Mouse (Mus musculus) liver, embryonic 12.5 days (tissue): Measurements from ENCODE around the gene Cfap74. TPM values are rescaled to one million over a fixed set of nuclear protein-coding genes. Genes with fewer than 3 reads are reported as not detected.

Experiments used
- ATAC-seq: fragments of 200-750 bp; cut with Nextera tagmentation; 2 replicates; pipeline ENCODE4 v1.8.0; 2017; ENCODE audit warnings: moderate number of reproducible peaks, mild to moderate bottlenecking, moderate library complexity
- H3K27ac ChIP-seq: fragments of 300-500 bp; sonication (generic); 2 replicates; pipeline ENCODE4 v1.5.1; 2016; ENCODE audit warnings: mild to moderate bottlenecking
- H3K27me3 ChIP-seq: fragments of 300-500 bp; sonication (generic); replicated peaks from 2 replicates; pipeline ENCODE4 v1.6.1; 2016; ENCODE audit warnings: mild to moderate bottlenecking, moderate library complexity
- H3K36me3 ChIP-seq: fragments of 300-500 bp; sonication (generic); 2 replicates; pipeline ENCODE4 v1.6.1; 2016; ENCODE audit warnings: mild to moderate bottlenecking, moderate library complexity
- H3K4me1 ChIP-seq: fragments of 300-500 bp; sonication (generic); 2 replicates; pipeline ENCODE4 v1.6.1; 2016
- H3K4me2 ChIP-seq: fragments of 300-500 bp; sonication (generic); 2 replicates; pipeline ENCODE4 v1.6.1; 2016; ENCODE audit warnings: mild to moderate bottlenecking, moderate library complexity
- H3K4me3 ChIP-seq: fragments of 300-500 bp; sonication (generic); 2 replicates; pipeline ENCODE4 v1.5.1; 2016; ENCODE audit warnings: mild to moderate bottlenecking, moderate library complexity
- H3K9ac ChIP-seq: fragments of 300-500 bp; sonication (generic); 2 replicates; pipeline ENCODE4 v1.6.1; 2016; ENCODE audit warnings: mild to moderate bottlenecking, moderate library complexity
- H3K9me3 ChIP-seq: fragments of 300-500 bp; sonication (generic); replicated peaks from 2 replicates; pipeline ENCODE4 v1.6.1; 2016; ENCODE audit warnings: mild to moderate bottlenecking, moderate library complexity
- WGBS: fragments of 180-500 bp; shearing (Covaris S2); methylation state at CpG from one replicate; pipeline ENCODE4 v1.1.7; 2016; ENCODE audit not compliant: insufficient replicate concordance; 5-methylcytosine and 5-hydroxymethylcytosine counted together
- polyA plus RNA-seq: library from polyadenylated mRNA; unstranded; fragments of >200 nt; fragmentation: Nextera tagmentation; extraction: Ambion mirVana; gene quantifications from 2 replicates; pipeline ENCODE4 v1.2.1, GENCODE M21; 2016

The Cfap74 gene
- polyA plus RNA-seq, 1 experiment from 2014 or later: 0.39 TPM

DNA sequence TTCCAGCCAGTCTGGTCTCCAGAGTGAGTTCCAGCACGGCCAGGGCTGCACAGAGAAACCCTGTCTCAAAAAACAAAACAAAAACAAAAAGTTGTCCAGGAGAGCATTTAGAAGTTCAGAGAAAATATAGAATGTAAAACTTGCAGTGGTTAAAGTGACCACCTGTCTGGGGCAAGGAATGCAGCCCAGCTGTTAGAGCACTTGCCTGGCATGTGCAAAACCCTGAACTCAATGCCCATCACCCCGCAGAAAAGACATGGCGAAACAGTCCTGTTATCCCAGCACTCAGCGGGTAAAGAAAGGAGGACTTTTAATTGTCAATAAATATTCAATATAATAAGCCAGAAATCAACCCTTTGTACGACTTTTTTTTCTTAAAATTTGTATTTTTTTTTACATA lies 49.6 kb downstream of the Cfap74 start:
- Histone ChIP-seq H3K4me3 (no peak overlapping the region), H3K27ac (no peak overlapping the region), H3K27me3 (peaks cover 28% of the 10 kb centered on the region), H3K4me2 (no peak overlapping the region), H3K36me3 (no peaks in the 10 kb centered on the region), H3K9ac (no peak overlapping the region), H3K4me1 (no peaks in the 10 kb centered on the region), H3K9me3 (no peaks in the 10 kb centered on the region)
- no peak for ATAC-seq
- 60% methylated on average over 5 of the region's 5 CpGs for WGBS

DNA sequence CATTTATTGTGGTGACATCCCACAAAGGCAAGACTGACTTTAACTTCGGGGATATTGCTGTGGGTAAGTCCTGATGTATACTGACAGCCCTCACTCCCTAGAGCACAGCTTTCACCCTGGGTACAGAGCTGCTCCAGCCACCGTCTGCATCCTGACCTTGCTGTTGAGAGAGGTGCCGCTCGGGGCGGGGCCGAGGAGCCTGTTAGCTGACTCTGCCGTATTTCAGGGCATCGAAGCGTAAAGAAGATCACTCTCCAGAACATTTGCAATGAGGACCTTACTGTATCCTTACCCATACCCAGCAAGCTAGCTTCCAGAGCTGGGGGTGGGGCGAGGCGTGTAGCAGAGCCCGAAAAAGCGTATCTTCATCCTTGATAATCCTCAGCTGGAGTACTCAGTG lies 54.1 kb downstream of the Cfap74 start:
- Histone ChIP-seq H3K27me3 (peaks cover 57% of the 10 kb centered on the region), H3K4me2 (no peak overlapping the region), H3K27ac (no peak overlapping the region), H3K36me3 (no peaks in the 10 kb centered on the region), H3K4me1 (no peaks in the 10 kb centered on the region), H3K9ac (no peak overlapping the region), H3K9me3 (no peaks in the 10 kb centered on the region), H3K4me3 (no peak overlapping the region)
- 61% methylated on average over 13 of the region's 13 CpGs for WGBS
- ATAC-seq: no peak

DNA sequence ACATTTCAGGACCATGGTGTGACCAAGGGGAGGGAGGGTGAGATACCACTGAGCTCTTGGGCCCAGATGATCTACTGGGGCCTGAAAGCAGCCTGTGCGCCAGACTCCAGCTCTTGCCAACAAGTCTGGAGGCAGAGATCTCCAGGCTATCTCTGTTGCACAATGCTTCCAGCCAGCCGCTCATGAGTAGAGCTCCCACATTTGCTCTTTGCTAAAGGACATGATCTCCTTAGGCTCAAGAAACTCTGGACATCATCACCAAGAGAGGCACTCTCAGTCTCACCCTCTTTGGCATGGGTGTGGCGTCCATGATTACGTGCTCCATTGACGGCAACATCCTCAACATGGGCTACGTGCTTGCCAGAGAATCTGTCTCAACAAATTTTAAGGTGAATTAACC lies 54.6 kb downstream of the Cfap74 start:
- H3K4me1 ChIP-seq: no peaks in the 10 kb centered on the region
- no peaks in the 10 kb centered on the region for H3K9me3 ChIP-seq
- peaks cover 63% of the 10 kb centered on the region for H3K27me3 ChIP-seq
- no peak for ATAC-seq
- H3K27ac ChIP-seq: no peak overlapping the region
- no peak overlapping the region for H3K4me3 ChIP-seq
- no peak overlapping the region for H3K4me2 ChIP-seq
- H3K9ac ChIP-seq: no peak overlapping the region
- 74% methylated on average over 6 of the region's 6 CpGs for WGBS
- no peaks in the 10 kb centered on the region for H3K36me3 ChIP-seq

DNA sequence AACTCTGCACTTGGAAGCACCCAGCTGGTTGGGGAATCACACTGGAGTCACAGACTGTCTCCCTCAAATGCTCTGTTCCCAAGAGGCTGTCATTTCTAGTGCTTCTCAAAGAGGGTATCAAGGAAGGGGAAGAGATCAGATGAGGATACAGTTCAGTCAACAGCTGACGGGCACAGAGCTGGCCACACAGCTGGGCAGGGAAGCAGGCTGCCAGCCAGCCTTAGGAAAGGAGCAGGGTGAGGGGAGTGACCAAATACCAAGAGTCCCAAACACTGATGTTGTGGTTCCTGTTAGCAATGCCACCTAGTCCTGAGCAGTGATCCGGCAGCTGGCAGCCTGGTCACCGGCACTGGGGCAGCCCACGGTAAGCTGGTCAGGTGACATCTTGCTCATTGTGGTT lies 55.1 kb downstream of the Cfap74 start:
- Histone ChIP-seq H3K27ac (no peak overlapping the region), H3K27me3 (peaks cover 67% of the 10 kb centered on the region), H3K9ac (no peak overlapping the region), H3K4me1 (peaks cover 4% of the 10 kb centered on the region), H3K4me2 (no peak overlapping the region), H3K36me3 (no peaks in the 10 kb centered on the region), H3K4me3 (no peak overlapping the region), H3K9me3 (no peaks in the 10 kb centered on the region)
- WGBS: 63% methylated on average over 4 of the region's 4 CpGs
- no peak for ATAC-seq

DNA sequence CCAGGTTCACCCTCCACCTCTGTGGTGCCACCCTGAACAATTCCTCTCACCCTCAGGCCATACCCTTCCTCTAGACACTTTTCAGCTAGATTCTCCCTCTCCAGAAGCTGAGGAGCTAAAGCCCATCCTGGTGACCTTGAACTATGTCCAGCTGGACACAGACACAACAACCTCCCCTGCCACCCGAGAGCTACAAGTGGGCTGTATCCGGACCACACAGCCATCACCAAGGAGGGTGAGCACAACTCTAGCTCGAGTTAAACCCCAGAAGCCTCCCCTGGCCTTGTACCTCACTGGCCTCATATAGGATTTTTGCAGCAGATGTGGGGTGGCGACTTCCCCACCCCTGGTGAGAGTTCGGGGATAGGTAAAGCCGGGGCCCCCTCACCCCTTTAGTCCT lies 56.6 kb downstream of the Cfap74 start:
- no peak overlapping the region for H3K9ac ChIP-seq
- H3K27me3 ChIP-seq: peaks cover 80% of the 10 kb centered on the region
- no peak overlapping the region for H3K27ac ChIP-seq
- ATAC-seq: no peak
- 59% methylated on average over 6 of the region's 6 CpGs for WGBS
- no peaks in the 10 kb centered on the region for H3K9me3 ChIP-seq
- H3K36me3 ChIP-seq: no peaks in the 10 kb centered on the region
- H3K4me2 ChIP-seq: no peak overlapping the region
- H3K4me3 ChIP-seq: no peak overlapping the region
- H3K4me1 ChIP-seq: peaks cover 9% of the 10 kb centered on the region

DNA sequence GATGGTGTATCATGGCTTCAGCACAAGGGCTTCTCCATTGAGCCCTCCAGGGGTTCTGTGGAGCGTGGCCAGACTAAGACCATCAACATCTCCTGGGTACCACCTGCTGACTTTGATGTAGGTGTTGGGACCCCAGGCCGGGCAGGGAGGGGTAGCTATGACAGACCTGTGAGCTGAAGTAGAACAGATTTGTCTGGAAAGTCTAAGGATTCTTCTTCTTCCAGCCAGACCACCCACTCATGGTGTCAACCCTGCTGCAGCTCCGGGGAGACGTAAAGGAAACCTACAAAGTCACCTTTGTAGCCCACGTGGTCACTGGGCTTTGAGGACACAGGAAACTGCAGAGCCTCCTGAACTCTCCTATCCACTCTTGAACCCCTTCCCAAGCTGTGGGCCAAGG lies 57.1 kb downstream of the Cfap74 start:
- no peak overlapping the region for H3K4me3 ChIP-seq
- peaks cover 80% of the 10 kb centered on the region for H3K27me3 ChIP-seq
- ATAC-seq: no peak
- H3K36me3 ChIP-seq: no peaks in the 10 kb centered on the region
- no peak overlapping the region for H3K27ac ChIP-seq
- no peaks in the 10 kb centered on the region for H3K9me3 ChIP-seq
- peaks cover 9% of the 10 kb centered on the region for H3K4me1 ChIP-seq
- no peak overlapping the region for H3K4me2 ChIP-seq
- 69% methylated on average over 5 of the region's 5 CpGs for WGBS
- no peak overlapping the region for H3K9ac ChIP-seq

DNA sequence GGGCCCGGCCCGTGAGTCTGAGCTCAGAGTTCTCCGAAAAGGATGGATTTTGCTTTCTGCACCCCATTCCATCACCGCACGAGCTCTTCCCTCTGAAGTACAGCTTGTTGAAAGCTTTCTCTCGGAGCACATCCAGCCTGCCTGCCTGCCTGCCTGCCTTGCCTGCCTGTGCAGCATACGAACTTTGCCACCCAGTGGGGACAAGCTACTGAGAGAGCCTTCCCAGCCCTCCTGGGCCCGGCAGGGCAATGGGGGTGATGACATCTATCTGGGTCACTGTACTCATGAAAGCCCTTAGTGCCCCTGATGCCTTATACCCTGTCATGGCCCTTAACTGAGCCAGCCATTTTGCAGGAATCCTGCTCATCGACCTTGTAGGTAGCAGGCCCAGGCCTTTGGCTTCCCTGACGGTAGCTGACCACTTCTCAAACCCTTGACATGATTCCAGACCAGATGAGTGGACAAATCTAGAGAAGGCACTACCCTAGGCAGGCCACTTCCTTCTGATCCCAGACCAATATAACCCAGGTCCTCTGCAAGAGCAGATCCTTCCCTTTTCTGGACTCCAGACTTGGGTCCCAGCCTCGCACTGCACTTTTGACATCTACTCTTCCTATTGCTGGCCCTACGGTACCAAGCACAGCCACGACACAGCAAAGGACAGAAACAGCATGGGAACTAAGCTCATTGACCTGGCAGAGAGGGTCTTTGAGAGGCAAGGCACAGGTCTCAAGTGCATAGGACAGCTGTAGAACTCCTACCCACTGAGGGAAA lies 58.4 kb downstream of the Cfap74 start:
- H3K4me3 ChIP-seq: no peak overlapping the region
- no peaks in the 10 kb centered on the region for H3K9me3 ChIP-seq
- ATAC-seq: no peak
- no peak overlapping the region for H3K27ac ChIP-seq
- peaks cover 82% of the 10 kb centered on the region for H3K27me3 ChIP-seq
- H3K4me1 ChIP-seq: peaks cover 9% of the 10 kb centered on the region
- no peak overlapping the region for H3K9ac ChIP-seq
- no peaks in the 10 kb centered on the region for H3K36me3 ChIP-seq
- H3K4me2 ChIP-seq: no peak overlapping the region
- WGBS: 57% methylated on average over 13 of the region's 13 CpGs

DNA sequence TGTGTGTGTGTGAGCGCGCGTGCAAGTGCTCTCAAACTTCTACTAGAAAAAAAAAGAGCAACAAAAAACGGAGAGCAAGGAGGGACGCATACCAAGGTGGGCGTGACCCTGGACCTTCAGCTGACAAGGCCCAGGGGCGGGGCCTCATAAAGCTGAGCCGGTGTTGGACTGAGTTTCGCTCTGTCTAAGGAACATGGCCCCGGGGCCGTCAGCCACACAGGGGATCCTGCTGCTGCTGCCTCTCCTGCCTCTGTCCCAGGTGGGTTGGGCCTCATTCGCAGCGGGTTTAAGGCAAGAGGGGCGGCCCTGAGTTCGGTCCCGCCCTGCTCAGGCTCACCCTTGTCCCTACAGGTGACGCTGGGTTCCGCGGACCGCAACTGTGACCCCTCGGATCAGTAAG lies 60.0 kb downstream of the Cfap74 start, which contains the start of gene Tmem52:
Tmem52 (plus strand) TSS at position 163 of the 400 bp plus-strand sequence.
- H3K4me3 ChIP-seq: peak within 1 kb of the TSS; percentile 53
- no peak within 1 kb of the TSS for H3K27ac ChIP-seq
- H3K36me3 ChIP-seq: no peaks in the 10 kb centered on the region
- H3K9ac ChIP-seq: peak within 1 kb of the TSS; percentile 33; the same call in 1 of the 2 replicates
- peaks cover 9% of the 10 kb centered on the region for H3K4me1 ChIP-seq
- H3K27me3 ChIP-seq: peaks cover 85% of the 10 kb centered on the region
- H3K4me2 ChIP-seq: peak within 1 kb of the TSS; percentile 77
- ATAC-seq: peak; percentile 40; the same call in 1 of the 2 replicates
- H3K9me3 ChIP-seq: no peaks in the 10 kb centered on the region
- 12% methylated on average over 21 of the region's 21 CpGs for WGBS

DNA sequence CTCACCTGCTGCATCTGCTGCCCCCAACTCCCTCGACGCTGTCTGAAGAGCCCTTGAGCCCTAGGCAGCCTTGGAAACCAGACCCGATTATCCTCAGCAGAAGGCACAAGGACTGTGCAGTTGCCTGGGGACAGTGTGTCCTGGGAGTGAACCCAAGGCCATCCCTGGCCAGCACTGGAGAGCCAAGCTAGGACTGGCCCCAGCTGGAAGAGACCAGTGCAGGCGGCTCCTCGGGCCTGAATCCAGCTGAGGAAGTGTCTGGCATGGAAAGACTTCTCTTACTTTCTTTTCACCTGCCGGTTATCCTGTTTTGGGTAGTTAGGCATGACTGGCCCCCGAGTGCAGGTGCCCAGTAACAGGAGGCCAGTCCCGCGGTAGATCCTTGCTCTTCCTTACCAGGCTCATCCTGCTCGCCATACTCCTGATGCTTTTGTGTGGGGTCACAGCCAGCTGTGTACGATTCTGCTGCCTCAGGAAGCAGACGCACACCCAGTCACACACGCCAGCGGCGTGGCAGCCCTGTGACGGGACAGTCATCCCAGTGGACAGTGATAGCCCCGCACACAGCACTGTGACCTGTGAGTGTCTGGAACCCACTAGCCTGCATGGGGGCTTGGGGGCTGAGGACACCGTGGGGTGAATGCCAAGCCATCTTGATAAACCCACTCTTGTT lies 60.7 kb downstream of the Cfap74 start:
- H3K4me1 ChIP-seq: peaks cover 9% of the 10 kb centered on the region
- H3K4me3 ChIP-seq: peak overlapping the region; percentile 53; the same call in 1 of the 2 replicates
- peak overlapping the region; percentile 77 for H3K4me2 ChIP-seq
- H3K36me3 ChIP-seq: no peaks in the 10 kb centered on the region
- no peak overlapping the region for H3K27ac ChIP-seq
- ATAC-seq: no peak
- H3K27me3 ChIP-seq: peaks cover 80% of the 10 kb centered on the region
- WGBS: 62% methylated on average over 18 of the region's 18 CpGs
- H3K9ac ChIP-seq: peak overlapping the region; percentile 33; the same call in 1 of the 2 replicates
- H3K9me3 ChIP-seq: no peaks in the 10 kb centered on the region

DNA sequence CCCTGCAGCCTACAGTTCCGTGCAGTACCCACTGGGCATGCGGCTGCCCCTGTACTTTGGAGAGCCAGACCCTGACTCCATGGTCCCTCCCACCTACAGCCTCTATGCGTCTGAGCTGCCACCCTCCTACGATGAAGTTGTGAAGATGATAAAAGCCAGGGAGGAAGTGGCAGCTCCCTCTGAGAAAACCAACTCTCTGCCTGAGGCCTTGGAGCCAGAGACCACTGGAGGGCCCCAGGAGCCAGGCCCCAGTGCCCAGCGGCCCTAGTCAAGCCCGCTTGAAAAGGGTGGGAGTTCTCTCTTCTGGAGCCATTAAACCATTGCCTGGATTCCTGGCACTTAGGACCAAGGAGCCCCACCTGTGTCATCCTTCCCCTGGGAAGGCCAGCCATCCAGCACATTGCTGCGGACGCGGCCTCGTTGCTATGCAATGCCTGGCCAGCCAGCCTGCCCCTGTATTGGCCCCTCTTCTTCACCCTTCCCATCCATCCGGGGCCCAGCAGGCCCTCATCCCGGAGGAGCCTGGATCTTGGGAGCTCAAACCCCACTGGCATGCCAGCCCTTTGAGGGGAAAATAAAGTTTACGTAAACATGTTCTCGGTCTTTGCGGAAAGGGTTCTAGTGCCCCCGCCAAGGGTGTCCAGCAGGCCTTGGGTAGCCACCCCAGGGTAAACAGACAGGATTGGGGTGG lies 61.4 kb downstream of the Cfap74 start:
- no peak overlapping the region for H3K27ac ChIP-seq
- H3K9me3 ChIP-seq: no peaks in the 10 kb centered on the region
- no peak for ATAC-seq
- H3K4me2 ChIP-seq: no peak overlapping the region
- no peaks in the 10 kb centered on the region for H3K36me3 ChIP-seq
- 65% methylated on average over 16 of the region's 16 CpGs for WGBS
- peaks cover 78% of the 10 kb centered on the region for H3K27me3 ChIP-seq
- no peak overlapping the region for H3K4me3 ChIP-seq
- H3K9ac ChIP-seq: no peak overlapping the region
- H3K4me1 ChIP-seq: peaks cover 9% of the 10 kb centered on the region

DNA sequence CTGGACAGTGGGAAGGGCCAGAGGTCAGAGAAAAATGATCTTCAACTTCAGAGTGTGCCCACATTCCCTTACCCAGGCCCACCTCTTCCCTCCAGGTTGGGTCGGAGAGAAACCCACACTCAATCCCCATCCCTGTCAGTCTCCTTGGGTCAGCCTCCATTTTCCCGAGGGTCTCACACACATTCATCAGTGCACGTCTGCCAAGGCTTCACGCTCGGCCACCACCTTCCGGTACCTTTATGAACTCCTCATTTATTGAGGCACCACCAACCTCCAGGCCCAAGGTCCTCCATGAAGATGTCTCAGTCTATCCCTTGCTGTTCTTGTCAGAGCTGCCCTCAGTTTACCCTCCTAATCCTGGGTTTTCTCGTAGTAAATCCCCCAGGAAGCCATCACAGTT lies 62.0 kb downstream of the Cfap74 start:
- Histone ChIP-seq H3K9ac (no peak overlapping the region), H3K36me3 (no peaks in the 10 kb centered on the region), H3K4me2 (no peak overlapping the region), H3K27me3 (peaks cover 76% of the 10 kb centered on the region), H3K9me3 (no peaks in the 10 kb centered on the region), H3K4me3 (no peak overlapping the region), H3K27ac (no peak overlapping the region), H3K4me1 (peaks cover 9% of the 10 kb centered on the region)
- ATAC-seq: no peak
- WGBS: 75% methylated on average over 7 of the region's 7 CpGs

DNA sequence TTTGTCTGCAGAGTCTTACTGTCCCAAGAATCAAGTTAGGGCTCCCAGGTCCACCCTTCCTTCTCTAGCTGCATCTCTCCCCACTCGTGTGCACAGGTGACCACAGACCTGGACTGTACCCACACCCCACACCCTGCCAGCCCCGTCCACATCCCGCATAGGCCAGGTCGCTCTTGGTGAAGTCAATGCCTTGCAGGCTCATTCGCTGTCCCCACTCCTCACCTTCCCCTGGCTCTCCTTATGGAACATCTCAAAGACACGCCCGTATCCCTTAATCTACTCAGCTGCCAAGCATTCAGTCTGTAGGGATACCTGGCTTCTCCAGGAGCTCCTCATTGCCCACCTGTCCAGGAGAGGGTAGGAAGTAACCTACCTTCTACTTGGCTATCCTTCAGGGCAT lies 62.4 kb downstream of the Cfap74 start:
- Histone ChIP-seq H3K4me2 (no peak overlapping the region), H3K27me3 (peaks cover 72% of the 10 kb centered on the region), H3K27ac (no peak overlapping the region), H3K9ac (no peak overlapping the region), H3K9me3 (no peaks in the 10 kb centered on the region), H3K36me3 (no peaks in the 10 kb centered on the region), H3K4me1 (peaks cover 9% of the 10 kb centered on the region), H3K4me3 (no peak overlapping the region)
- ATAC-seq: no peak
- 66% methylated on average over 7 of the region's 7 CpGs for WGBS
